Mouse (Mus musculus) spleen, embryonic (tissue): ENCODE results near the gene Cidec.

Experiments used
- CTCF ChIA-PET: fragments of 350-600 bp; sonication (Branson Sonifier 250); formaldehyde crosslinking; loops from one replicate; lab custom pipeline; 2022; lab: Charles Lee

The Cidec gene

DNA sequence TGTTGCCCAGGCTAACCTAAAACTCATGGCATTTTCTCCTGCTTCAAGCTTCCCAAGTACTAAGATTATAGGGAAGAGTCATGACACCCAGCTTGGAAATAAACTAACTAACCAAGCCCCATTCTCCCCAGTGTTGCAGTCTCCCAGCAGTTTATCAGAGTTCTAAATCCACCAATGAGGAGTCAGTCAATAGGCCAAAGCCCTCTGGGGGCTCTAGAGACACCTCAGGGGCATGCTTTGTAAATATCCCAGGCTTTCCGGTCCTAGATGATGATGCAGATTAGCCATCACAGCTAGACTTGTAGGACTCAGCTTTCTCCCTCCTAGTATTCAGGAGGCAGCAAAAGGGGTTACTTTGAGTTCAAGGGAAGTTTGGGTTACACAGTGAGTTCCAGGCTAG lies 25.6 kb downstream of the Cidec start:
- CTCF ChIA-PET, result no interaction called here

DNA sequence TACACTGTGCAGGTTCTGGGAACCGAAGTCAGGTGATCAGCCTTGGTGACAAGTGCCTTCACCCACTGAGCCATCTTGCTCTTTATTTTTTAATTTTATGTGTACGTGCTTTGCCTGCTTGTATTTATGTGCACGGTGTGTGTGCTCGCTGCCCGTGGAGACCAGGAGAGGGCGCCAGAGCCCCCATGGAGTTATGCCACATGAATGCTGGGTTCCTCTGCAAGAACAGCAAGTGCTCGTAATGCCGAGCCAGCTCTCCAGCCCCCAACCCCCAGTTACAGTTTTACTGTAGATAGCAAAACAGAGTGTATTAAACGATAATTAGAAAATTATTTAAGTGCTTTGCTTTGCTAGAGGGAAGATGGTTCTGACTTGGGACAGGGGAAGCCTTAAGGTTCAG lies 28.9 kb downstream of the Cidec start:
- CTCF ChIA-PET, result interaction anchor here (0.6 kb wide), 1 partner anchor 30 kb away, joined by 3 read pairs; no protein-coding TSS in a partner anchor

DNA sequence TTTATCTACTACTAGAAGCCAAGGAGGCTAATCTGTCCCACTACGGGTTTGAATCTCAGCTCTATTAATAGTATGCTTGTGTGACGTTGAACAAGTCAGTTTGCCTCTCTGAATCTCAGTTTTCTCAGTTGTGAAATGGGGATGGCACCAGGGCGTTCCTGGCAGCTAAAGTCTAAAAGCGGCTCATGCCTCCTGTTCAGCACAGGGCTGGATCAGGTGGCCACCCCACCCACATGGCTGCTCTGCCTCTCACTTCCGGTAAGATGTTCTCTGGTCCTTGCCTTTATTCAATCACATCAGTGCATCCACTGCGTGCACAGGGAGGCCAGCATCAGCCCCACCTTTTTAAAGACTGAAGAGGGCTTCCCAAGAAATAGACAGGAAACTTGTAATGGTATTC lies 30.1 kb downstream of the Cidec start:
- CTCF ChIA-PET, result no interaction called here

DNA sequence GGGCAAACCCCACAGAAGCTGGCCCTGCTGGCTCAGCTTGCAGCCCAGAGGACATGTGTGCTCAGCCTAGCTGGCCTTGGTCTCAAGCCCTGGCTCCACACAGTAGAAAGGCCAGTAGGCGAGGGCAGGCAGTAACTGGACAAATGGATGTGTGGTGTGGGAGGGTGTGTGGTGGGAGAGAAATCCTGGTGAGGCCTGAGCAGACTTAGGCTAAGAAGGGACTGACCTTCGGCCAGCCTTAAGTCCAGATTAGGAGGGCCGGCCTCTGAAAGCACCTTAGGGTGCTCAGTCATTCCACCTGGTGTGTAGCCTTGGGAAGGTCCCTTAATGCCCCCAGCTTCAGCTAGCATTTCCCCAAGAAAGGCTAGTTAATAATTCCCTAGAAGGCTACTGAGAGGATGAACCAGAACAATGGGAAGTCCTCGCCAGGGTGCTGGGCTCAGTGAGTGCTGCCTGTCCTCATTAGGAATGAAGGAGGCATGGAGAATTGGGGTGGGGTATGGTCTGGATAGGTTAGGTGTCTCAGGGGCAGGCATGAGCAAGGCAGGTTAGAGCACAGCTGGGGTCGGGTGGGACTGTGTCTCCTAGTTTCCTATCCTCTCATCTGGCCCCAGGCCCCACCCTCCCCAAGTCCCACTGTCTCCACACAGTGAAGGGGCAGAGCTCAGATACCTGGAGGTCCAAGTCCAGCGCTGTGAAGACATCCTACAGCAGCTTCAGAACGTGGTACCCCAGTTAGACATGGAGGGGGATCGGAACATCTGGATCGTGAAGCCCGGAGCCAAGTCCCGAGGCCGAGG lies 30.7 kb downstream of the Cidec start:
- CTCF ChIA-PET, result no interaction called here

DNA sequence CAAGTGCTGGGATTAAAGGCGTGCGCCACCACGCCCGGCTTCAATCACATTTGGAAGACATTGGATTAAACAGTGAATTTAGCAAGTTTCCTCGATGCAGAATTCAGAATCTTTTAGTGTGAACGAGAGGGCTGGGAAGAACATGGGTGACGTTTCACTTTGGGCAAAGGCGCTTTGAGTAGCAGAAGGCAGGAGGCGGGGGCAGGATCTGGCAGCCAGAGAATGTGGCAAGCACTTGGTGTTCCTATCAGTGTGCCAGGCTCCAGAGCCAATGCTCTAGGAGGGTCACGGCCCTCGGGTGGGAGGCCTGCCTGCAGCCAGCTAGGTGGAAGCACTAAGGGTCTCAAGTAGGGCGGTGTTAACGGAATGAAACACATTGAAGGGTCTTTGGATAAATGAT lies 33.5 kb downstream of the Cidec start:
- CTCF ChIA-PET, result no interaction called here

DNA sequence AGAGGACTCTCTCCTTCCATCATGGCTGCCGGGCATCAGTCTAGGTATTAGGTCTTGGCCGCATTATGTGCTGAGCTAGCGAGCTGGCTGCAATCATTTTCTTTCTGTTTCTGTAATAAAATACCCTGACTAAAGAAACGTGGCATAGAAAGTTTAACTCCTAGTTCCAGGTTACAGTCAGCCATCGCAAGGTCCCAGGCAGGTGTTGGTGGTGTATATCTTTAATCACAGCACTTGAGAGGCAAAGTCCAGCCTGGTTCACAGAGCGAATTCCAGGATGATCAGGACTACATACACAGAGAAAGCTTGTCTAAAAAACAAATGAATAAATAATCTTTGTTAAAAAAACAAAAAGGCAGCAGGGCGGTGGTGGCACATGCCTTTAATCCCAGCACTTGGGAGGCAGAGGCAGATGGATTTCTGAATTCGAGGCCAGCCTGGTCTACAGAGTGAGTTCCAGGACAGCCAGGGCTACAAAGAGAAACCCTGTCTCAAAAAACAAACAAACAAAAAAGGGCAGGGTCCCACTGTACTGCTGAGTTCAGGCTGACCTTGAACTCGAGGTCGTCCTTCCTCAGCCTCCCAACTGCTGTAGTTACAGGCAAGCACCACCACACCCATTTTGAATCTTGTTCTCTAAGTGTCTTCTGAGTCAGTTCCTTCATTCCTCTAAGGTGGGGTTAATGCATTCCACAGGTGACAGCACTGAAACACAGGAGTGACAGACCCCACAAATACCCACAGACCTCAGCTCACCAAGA lies 39.1 kb downstream of the Cidec start:
- CTCF ChIA-PET, result no interaction called here

DNA sequence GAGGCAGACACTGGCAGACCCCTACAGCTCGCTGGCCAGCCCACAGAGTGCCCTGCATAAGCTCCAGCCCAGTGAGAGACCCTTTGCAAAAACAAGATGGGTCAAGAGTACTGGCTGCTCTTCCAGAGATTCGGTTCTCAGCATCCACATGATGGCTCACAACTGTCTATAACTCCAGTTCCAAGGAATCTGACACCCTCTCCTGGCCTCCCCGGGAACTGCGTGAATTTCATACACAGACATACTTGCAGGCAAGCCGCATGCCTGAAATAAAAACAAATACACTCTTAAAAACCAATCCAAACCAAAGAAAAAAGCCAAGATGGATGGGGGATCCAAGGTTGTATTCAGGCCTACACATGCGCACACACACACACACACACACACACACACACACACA lies 40.1 kb downstream of the Cidec start:
- CTCF ChIA-PET, result no interaction called here

DNA sequence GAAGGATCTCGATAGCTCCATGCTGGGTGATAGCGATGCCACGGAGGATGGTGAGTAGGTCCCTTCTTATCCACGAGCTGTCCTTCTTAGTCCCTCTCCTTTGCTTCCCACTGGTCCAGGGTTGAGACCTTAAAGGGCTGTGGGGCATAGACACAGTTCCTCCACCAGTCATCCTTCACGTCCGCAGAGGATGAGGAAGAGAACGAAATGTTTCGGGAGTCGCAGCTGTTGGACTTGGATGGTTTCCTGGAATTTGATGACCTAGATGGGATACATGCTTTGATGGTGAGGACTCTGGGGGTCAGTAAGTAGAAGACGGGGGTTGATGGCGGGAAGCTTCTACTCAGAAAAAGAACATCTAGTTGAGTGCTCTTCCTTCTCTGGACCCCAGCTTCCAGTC lies 40.7 kb downstream of the Cidec start:
- CTCF ChIA-PET, result no interaction called here

DNA sequence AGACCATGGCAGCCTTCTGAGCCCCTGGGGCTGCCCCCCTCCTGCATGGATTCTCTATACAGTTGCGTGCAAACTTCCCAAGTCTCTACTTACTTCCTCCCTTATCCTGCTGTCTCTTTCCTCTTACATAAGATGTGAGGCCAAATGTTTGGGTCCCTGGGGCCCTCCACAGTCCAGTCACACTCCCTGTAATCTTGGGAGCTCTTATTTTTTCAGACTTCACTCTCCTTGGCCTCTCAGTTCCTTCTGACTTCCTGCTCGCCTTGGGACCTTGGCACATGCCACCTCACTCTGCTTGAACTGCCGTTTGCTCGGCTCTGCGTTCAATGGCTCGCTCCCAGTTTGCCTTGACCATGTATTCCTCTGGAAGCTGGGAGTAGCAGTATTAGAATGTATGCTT lies 41.6 kb downstream of the Cidec start:
- CTCF ChIA-PET, result no interaction called here

DNA sequence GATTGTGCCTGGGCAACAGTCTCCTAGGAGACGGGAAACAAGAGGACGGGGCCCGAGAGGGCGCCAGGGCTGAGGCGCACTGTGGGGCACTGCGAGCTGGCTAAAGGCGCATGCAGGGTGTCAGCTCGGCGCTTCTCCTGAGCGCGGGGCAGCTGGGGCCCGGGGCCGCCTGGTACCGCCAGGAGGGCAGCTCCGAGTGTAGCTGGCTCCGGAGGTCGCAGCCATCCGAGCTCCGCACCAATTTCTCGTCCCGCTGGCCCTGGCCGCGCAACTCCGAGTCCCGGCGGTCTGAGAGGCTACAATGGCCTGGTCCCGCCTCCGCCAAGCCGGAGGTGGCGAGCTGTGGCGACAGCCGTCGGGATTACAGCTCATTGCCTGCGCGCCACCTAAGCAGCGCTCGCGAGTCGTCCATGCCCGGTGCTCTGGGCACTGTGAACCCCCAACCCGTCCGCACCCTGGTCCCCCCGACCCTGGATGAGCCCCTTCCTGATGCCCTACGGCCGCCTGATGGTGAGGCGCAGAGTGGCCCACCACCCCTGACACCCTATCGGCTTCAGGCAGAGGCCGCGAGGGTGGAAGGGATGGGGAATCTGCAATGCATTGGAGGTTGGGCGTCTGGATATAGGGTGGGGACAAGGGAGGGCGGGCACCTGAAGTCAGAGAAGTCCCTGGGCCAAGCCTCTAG lies 43.0 kb downstream of the Cidec start:
- CTCF ChIA-PET, result no interaction called here

DNA sequence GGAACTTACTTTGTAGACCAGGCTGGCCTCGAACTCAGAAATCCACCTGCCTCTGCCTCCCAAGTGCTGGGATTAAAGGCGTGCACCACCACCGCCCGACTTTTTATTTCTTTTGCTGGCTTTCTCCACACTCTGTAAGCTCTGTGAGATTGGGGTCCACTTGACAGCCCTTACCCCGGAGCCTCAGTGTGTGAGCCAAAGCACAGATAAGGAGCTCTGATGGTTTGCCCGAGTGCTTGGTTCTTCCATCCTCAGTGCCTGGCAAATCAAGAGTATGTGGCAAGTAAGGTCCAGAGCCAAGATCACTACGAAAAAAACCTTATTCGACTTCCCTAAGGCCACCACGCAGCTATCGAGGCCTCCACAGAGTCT lies 43.6 kb downstream of the Cidec start:
- CTCF ChIA-PET, result no interaction called here

DNA sequence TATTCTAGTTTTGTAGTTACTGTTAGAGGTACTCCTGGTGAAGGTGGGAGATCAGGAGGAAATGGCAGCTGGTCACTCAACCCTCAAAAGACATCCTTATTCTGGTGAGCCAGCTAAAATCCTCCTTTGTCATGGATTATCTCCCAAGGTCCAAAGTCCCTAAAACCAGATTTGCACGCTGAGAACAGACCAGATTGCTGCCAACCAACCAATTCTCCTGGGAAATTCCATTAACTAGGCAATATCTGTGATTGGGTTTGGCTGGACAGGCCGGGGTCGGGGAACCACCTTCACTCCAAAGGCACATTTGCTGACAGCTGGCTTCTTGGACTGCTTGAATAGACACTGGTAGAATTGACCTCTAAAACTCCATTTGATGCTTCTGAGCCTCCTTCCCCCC lies 44.8 kb downstream of the Cidec start:
- CTCF ChIA-PET, result no interaction called here

DNA sequence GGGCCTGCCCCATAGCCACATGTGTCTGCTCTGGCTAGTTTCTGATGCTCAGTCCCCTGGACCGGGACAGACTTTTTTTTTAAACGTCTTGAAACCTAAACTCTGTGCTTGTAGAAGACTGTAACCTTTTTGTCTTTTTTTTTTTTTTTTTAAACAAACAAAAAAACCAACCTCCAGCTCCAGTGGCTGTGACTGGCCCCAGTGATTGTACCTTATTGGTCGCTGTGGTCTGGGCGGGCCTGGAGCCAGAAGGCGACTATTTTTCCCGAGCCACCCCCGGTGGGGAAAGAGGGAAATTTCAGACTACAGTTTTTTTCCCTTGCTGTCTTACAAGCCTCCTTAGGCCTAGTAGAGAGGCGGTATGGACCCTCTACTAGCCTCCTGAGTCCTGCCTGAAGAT lies 46.6 kb downstream of the Cidec start, which contains the start of gene Ttll3:
Ttll3 (plus strand) TSS at position 301 of the 400 bp plus-strand sequence.
- CTCF ChIA-PET, result interaction anchor here (0.7 kb wide), 1 partner anchor 55 kb away, joined by 3 read pairs; no protein-coding TSS in a partner anchor

DNA sequence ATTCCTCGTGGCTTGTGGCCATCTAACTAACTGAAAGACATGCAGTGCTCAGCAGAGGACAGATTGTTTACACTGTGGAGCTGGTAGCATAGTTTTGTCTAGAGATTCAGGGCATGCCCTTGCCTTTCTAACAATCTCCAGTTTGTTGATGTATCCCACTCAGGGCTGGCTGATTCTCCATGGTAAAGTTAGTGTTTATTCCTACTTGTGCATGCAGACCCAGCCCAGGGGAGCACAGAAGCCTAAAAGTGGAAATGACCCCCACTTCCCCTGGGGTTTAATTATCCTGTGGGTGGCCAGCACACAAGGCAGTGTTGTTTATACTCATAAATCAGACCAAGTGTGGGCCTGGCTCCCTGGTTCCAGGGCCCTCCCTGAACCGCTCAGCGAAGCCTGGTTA lies 49.5 kb downstream of the Cidec start:
- CTCF ChIA-PET, result no interaction called here

DNA sequence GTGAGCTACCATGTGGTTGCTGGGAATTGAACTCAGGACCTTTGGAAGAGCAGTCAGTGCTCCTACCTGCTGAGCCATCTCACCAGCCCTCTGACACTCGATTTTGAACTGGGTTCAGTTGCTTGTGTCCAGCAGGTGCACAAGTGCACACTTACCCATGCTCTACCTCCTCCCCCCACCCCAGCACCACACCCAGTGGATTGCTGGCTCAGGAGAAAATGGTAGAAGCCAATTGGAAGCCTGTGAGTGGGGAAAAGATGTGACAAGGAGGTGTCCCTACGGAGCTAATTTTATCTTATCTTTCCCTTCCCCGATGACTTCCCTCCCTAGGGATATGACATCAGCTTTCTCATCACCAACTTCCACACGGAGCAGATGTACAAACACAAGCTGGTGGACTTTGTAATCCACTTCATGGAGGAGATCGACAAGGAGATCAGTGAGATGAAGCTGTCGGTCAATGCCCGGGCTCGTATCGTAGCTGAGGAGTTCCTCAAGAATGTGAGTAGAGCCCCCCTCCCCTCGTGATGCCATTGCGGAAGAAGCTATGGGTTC lies 50.3 kb downstream of the Cidec start:
- CTCF ChIA-PET, result no interaction called here

DNA sequence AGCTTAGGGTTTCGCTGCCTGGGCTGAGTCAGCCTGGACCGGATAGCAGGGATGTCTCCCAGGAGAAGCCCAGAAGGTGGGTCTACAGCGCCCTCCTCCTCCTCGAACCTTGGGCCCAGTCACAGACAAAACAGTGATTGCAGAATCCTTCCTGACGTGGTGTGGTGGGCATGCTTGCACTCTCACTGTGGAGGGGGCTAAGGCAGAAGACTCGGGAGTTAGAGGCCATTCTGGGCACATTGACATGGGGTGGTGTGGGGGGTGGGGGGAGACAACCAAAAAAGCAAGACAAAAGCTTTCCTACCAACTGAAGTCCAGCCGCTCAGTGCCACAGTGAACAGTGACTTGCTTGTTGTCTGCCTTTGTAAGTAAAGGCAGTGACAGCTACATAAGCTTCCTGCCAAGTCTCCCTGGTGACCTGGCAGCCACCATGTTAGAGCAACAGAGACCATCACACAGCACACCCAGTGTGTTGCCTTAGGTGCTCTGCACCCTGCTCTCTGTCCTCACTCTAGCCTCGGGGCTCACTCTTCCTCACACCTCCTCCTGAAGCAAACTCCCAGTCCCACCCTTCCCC lies 51.1 kb downstream of the Cidec start:
- CTCF ChIA-PET, result interaction anchor here (0.5 kb wide), 1 partner anchor 592 kb away, joined by 7 read pairs; no protein-coding TSS in a partner anchor

DNA sequence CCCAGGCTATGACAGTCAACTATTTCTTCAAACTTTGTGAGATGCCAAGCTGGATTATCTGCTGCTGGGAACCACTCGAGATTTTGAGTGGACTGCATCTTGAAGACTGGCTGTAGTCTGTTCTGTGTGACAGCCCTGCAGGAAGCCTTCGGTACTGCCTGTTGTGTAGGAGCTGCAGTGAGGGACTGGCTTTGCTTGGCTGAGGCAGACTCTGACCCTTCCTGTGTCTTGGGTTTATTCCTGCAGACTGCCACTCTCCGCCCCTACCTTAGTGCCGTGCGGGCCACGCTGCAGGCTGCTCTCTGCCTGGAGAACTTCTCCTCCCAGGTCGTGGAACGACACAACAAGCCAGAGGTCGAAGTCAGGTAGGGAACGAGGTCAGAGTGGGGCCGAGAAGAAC lies 55.1 kb downstream of the Cidec start:
- CTCF ChIA-PET, result no interaction called here

DNA sequence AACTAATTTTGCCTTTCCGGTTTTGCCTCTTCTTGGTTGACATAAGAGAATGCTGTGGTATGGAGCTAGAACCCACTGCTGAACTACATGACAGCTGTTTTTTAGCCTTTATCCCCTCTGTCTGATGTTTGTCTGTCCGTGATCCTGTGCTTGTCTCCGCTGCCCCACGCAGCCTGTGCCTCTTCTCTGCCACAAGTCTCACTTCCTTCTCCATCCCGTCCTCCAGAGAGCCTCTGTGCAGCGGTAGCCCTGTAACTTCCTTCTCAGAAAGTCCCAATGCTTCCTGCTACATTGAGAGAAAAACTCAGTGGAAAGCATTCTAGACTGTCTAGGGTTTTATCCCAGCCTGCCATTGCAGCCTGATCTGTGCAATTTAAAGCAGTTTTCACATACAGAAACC lies 56.3 kb downstream of the Cidec start:
- CTCF ChIA-PET, result interaction anchor here (1.1 kb wide), 1 partner anchor 10 kb away, joined by 3 read pairs; no protein-coding TSS in a partner anchor

DNA sequence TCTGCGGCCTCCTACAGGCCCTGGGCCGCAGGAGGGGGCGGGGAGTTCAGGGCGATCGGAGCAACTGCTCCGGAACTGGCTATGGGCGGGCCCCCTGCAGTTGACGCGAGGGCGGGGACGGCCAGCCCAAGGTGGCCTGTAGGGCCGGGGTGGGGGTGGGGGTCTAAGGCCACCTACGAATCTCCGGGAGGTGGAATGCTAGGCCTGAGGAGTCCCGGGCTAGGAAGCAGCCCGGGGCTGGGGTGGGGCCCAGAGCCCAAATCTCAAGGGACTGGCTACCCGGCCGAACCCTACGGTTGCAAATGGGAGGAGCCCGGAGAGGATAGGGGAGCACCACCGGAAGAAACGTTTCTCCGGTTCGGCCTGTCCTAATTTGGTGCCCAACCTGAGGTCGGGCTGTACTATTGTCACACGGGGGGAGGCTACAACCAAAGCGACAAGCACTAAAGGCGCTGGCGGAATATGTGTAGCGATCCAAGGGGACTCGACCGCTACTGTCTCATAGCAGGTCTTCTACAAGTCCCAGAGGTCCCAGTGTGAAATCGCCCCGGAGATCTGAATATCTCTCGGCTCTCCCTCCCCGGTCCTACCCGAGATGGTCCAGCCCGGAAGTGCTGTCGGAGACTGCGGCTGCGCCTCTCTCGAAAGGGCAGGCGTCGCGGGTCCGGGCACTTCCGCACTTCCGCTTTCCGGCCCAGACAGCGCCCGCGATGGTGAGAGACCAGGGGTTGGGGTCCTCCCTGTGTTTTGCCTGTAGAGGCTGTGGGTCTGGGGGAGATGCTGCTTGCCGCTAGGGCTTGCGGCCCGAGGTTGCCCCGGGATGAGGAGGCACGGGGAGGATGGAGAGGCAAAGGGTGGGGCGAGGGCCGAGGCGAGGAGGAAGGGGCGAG lies 57.8 kb downstream of the Cidec start, which contains the start of the genes Tada3 and Arpc4:
Tada3 (minus strand) TSS at position 388 of the 890 bp plus-strand sequence.
Arpc4 (plus strand) TSS at position 620 of the 890 bp plus-strand sequence.
- CTCF ChIA-PET, result interaction anchor here (0.6 to 1.1 kb wide), 3 partner anchors 8 to 142 kb away, joined by 3 to 6 read pairs (median 4); no protein-coding TSS in a partner anchor

DNA sequence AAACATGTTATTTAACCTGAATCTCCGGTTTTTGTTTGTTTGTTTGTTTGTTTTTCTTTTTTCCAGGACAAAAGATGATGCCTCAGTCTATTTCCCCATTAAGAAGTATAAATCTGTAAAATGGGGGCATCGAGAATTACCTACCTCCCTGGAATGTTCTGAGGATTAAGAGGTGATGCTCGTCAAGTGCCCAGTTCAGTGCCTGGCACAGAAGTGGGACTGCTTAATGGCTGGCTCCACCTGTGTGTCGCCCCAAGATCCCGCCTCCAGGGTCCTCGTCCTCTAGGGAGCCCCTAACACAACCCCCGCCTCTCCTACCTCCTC lies 58.4 kb downstream of the Cidec start:
- CTCF ChIA-PET, result interaction anchor here (0.6 kb wide), 1 partner anchor 141 kb away, joined by 4 read pairs; no protein-coding TSS in a partner anchor
